Mouse (Mus musculus): ENCODE data around the gene Tmem54.

DNA sequence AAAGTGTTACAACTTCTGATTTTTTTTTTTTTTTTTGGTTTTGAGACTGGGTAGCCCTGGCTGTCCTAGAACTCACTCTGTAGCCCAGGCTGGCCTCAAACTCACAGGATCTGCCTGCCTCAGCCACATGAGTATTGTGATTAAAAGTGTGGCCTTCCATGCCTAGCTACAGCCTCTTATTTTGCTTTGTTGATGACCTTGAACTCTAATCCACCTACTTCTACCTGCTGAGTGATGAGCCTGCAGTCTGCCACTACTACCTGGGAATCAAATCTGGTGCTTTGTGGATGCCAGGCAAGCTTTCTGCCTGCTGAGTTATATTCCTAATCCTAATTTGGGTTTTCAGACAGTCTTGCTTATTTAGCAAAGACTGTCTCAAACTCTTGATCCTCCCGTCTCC is 43.9 kb upstream of the Tmem54 start:
- TF ChIP-seq EP300 (IDR thresholded peaks at IDR 0.05; ENCODE audit: insufficient read depth, low read depth, low read length) (no peak), CTCF (IDR thresholded peaks at IDR 0.05) (no peak), POLR2A (IDR thresholded peaks at IDR 0.05; ENCODE audit: insufficient read depth, low read depth, low read length) (no peak)
